Mouse (Mus musculus) bone marrow macrophage, adult 2 months (primary cell): ENCODE measurements around the gene Dyrk1a.

Experiments
- CTCF ChIP-seq: IDR thresholded peaks from 2 replicates; pipeline ENCODE4 v1.5.1; 2012; ENCODE audit warnings: low read depth, mild to moderate bottlenecking, low read length, moderate library complexity
- POLR2A ChIP-seq: IDR thresholded peaks from 2 replicates; pipeline ENCODE4 v1.6.1; 2012; ENCODE audit warnings: mild to moderate bottlenecking, low read depth, low read length, borderline replicate concordance

GRCm38 (mm10) chr16:94597640-94598039 is 27.8 kb downstream of the Dyrk1a start:
- TF ChIP-seq CTCF (no peak), POLR2A (no peak)
